Mouse (Mus musculus) limb, embryonic 14.5 days (tissue): ENCODE measurements at regions not wholly inside any gene's neighbourhood (a gene's known extent, or its start where the extent isn't known, plus 50 kb on each side); places are given as distances from the start of the nearest gene placed in this dataset.

Experiments used
- ATAC-seq: fragments of 200-750 bp; cut with Nextera tagmentation; 2 replicates; pipeline ENCODE4 v1.8.0; 2017; ENCODE audit warnings: low read depth, moderate number of reproducible peaks, moderate TSS enrichment; ENCODE audit not compliant: low FRiP score
- DNase-seq: peaks from one replicate; pipeline ENCODE4 v3.0.0-alpha.2; 2015; ENCODE audit warnings: low spot score
- H3K27ac ChIP-seq: fragments of 300-500 bp; sonication (generic); replicated peaks from 2 replicates; pipeline ENCODE4 v1.5.1; 2014; ENCODE audit warnings: low read depth, mild to moderate bottlenecking, low read length, moderate library complexity, mixed read lengths
- H3K27me3 ChIP-seq: fragments of 300-500 bp; sonication (generic); 2 replicates; pipeline ENCODE4 v1.6.1; 2014; ENCODE audit warnings: low read length, mixed read lengths; ENCODE audit not compliant: control insufficient read depth, insufficient read depth
- H3K36me3 ChIP-seq: fragments of 300-500 bp; sonication (generic); 2 replicates; pipeline ENCODE4 v1.6.1; 2014; ENCODE audit warnings: mild to moderate bottlenecking, low read length, moderate library complexity, mixed read lengths; ENCODE audit not compliant: control insufficient read depth, insufficient read depth
- H3K4me1 ChIP-seq: fragments of 300-500 bp; sonication (generic); 2 replicates; pipeline ENCODE4 v1.6.1; 2014; ENCODE audit warnings: antibody characterized with exemption, low read length, mixed read lengths; ENCODE audit not compliant: control insufficient read depth, insufficient read depth
- H3K4me2 ChIP-seq: fragments of 300-500 bp; sonication (generic); replicated peaks from 2 replicates; pipeline ENCODE4 v1.6.1; 2014; ENCODE audit warnings: low read depth, mild to moderate bottlenecking, low read length, moderate library complexity; ENCODE audit not compliant: severe bottlenecking
- H3K4me3 ChIP-seq: fragments of 300-500 bp; sonication (generic); replicated peaks from 2 replicates; pipeline ENCODE4 v1.5.1; 2014; ENCODE audit warnings: low read length
- H3K9ac ChIP-seq: fragments of 300-500 bp; sonication (generic); 2 replicates; pipeline ENCODE4 v1.6.1; 2014; ENCODE audit warnings: mild to moderate bottlenecking, low read depth, low read length, moderate library complexity; ENCODE audit not compliant: severe bottlenecking
- H3K9me3 ChIP-seq: fragments of 300-500 bp; sonication (generic); 2 replicates; pipeline ENCODE4 v1.6.1; 2016; ENCODE audit warnings: low read length; ENCODE audit not compliant: control insufficient read depth
- POLR2A ChIP-seq: fragments of 200-500 bp; IDR thresholded peaks from 2 replicates; pipeline ENCODE4 v1.8.0; 2012; ENCODE audit warnings: inconsistent platforms, mild to moderate bottlenecking, moderate library complexity, borderline replicate concordance; ENCODE audit not compliant: insufficient read depth, insufficient read length; ENCODE audit errors: extremely low read depth
- WGBS: fragments of 180-500 bp; shearing (Covaris S2); extraction: QIAGEN DNeasy Blood & Tissue Kit; methylation state at CpG from one replicate; pipeline ENCODE4 v1.1.7; 2014; 5-methylcytosine and 5-hydroxymethylcytosine counted together

GRCm38 (mm10) chr15:50401386-50401785, 3483.3 kb upstream of the Gm7489 start:
- H3K9me3 ChIP-seq = no peaks in the 10 kb centered on the region

DNA sequence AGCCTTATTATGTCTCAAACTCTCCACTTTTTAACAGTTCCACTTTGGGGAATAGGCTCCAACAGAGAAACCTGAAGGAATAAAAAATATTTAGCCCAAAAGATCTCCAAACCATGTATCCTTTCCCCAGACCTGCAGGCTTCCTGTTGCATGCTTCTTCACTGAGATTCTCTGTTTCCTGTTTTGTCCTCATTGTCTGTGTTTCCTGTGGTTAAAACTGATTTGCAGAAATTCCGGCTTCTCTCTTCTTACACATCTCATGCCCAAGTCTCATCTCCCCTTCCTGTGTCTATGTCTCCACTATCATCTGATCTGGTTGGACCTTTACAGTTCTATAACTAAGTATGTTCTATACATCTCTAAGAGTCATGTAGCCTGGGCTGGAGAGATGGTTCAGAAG, 3482.2 kb upstream of the Gm7489 start:
- TF ChIP-seq POLR2A = no peak
- H3K27me3 ChIP-seq = no peaks in the 10 kb centered on the region
- H3K9me3 ChIP-seq = no peaks in the 10 kb centered on the region
- no peaks in the 10 kb centered on the region for H3K36me3 ChIP-seq
- H3K9ac ChIP-seq = no peak overlapping the region
- WGBS = 86% methylated on average over 1 of the region's 1 CpGs
- no peak overlapping the region for H3K27ac ChIP-seq
- H3K4me3 ChIP-seq = no peak overlapping the region
- no peaks in the 10 kb centered on the region for H3K4me1 ChIP-seq
- ATAC-seq = no peak
- H3K4me2 ChIP-seq = no peak overlapping the region
- no peak for DNase-seq

More at GRCm38 (mm10) chr15:50401386-50401785, 3483.3 kb upstream of the Gm7489 start:
- Histone ChIP-seq H3K4me2 (no peak overlapping the region), H3K27ac (no peak overlapping the region), H3K36me3 (no peaks in the 10 kb centered on the region), H3K4me1 (no peaks in the 10 kb centered on the region), H3K4me3 (no peak overlapping the region), H3K27me3 (no peaks in the 10 kb centered on the region), H3K9ac (no peak overlapping the region)
- WGBS = 93% methylated on average over 2 of the region's 2 CpGs
- no peak for ATAC-seq
- DNase-seq = no peak
- no peak for TF ChIP-seq POLR2A

DNA sequence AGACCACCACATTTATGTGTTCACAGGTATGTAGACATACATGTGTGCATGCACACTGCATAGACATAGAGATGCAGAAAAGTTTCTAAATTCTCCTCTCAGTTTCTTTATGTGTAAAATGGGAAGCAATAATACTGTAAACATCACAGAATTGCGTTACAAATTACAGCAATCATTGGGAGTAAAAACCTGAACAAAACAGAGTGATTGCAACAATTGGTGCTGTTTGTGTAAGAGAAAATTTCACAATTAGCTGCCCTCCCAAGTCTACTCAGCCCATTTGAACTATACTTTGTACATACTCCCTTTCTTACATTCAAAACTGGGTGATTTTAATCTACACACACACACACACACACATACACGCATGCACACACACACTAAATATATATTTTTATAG, 3480.8 kb upstream of the Gm7489 start:
- Histone ChIP-seq H3K36me3 (no peaks in the 10 kb centered on the region), H3K4me3 (no peak overlapping the region), H3K27me3 (no peaks in the 10 kb centered on the region), H3K4me2 (no peak overlapping the region), H3K4me1 (no peaks in the 10 kb centered on the region), H3K9me3 (no peaks in the 10 kb centered on the region), H3K9ac (no peak overlapping the region), H3K27ac (no peak overlapping the region)
- no peak for TF ChIP-seq POLR2A
- 87% methylated on average over 2 of the region's 2 CpGs for WGBS
- DNase-seq = no peak
- ATAC-seq = no peak

GRCm38 (mm10) chr15:50408985-50409384, 3475.7 kb upstream of the Gm7489 start:
- Histone ChIP-seq H3K9me3 (peaks cover 5% of the 10 kb centered on the region; the same call in 1 of the 2 replicates), H3K4me2 (no peak overlapping the region), H3K27ac (no peak overlapping the region)

GRCm38 (mm10) chr15:50417641-50418040, 3467.1 kb upstream of the Gm7489 start:
- no peak overlapping the region for H3K4me2 ChIP-seq
- H3K4me3 ChIP-seq = no peak overlapping the region
- H3K9me3 ChIP-seq = no peaks in the 10 kb centered on the region
- no peak for TF ChIP-seq POLR2A
- H3K36me3 ChIP-seq = no peaks in the 10 kb centered on the region
- H3K27ac ChIP-seq = no peak overlapping the region
- no peak overlapping the region for H3K9ac ChIP-seq
- 92% methylated on average over 1 of the region's 1 CpGs for WGBS
- no peaks in the 10 kb centered on the region for H3K27me3 ChIP-seq
- DNase-seq (no peak), ATAC-seq (no peak)
- no peaks in the 10 kb centered on the region for H3K4me1 ChIP-seq

More at GRCm38 (mm10) chr15:50408985-50409384, 3475.7 kb upstream of the Gm7489 start:
- WGBS = 58% methylated on average over 2 of the region's 2 CpGs
- Histone ChIP-seq H3K4me1 (no peaks in the 10 kb centered on the region), H3K9ac (no peak overlapping the region), H3K27me3 (no peaks in the 10 kb centered on the region), H3K4me3 (no peak overlapping the region), H3K36me3 (no peaks in the 10 kb centered on the region)
- ATAC-seq = no peak
- DNase-seq = no peak
- no peak for TF ChIP-seq POLR2A
